Mouse (Mus musculus) stomach, postnatal 0 days (tissue): Measurements from ENCODE around the gene Poc1a.

ENCODE experiments used
- CTCF ChIP-seq: IDR thresholded peaks from 2 replicates; pipeline ENCODE4 v1.5.1; 2016; ENCODE audit warnings: antibody characterized with exemption, low read depth, mild to moderate bottlenecking, moderate library complexity
- EP300 ChIP-seq: optimal IDR thresholded peaks from 2 replicates; pipeline ENCODE3; 2016; ENCODE audit warnings: antibody characterized with exemption

DNA sequence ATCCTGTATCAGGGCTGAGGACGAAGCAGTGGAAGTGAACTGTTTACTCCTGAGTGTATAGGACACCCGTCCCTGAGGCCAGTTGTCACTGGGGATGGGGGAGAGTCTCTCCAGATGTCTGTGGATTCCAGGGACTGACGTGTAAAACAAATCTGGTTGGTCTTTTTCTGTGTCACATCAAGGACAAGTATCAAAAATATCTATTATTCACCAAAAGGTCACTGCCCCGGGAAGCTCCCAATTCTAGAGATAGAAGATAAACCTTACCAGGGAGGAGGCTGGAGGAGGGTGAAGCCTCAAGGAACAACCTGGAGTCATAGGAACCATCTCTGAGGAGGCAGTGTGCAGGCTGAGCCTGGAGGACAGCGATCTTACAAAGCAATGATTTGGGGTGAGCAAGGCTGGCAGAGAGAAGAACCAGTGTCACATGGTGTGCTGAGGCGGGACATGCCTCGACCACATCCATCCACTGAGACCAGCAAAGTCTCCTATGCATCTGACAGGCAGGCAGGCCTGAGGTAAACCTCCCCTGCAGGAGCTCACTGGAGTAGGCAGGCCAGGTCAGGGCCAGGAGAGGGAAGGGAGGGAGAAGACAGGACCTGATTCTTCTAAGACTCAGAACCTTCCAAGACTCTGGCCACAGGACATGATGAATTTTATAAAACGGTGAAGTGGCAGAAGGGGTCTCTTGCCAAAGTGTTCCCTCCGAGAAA, 11.6 kb upstream of the Poc1a start:
- no peak for TF ChIP-seq CTCF
- TF ChIP-seq EP300: no peak
